Mouse (Mus musculus) kidney, adult 2 months (tissue): ENCODE data around the gene Styk1. TPM values are rescaled to one million over a fixed set of nuclear protein-coding genes. Genes with fewer than 3 reads are reported as not detected.
A peak's percentile ranks its signal among the peaks of the same experiment; 100 is the strongest.
"Not testable (repeated sequence)": the region's sequence is repeated elsewhere in the genome, so short reads cannot be mapped to it uniquely, and the experiment has no call there.

Experiments
- DNase-seq: peaks from one replicate; pipeline ENCODE4 v3.0.0; 2021
- H3K27ac ChIP-seq: fragments of 200-500 bp; 2 replicates; pipeline ENCODE4 v1.5.1; 2012; ENCODE audit warnings: low read depth, low read length, control low read depth, inconsistent platforms; ENCODE audit not compliant: insufficient read depth
- H3K27me3 ChIP-seq: fragments of 200-500 bp; replicated peaks from 2 replicates; pipeline ENCODE4 v1.6.1; 2012; ENCODE audit warnings: mild to moderate bottlenecking, moderate library complexity, low read length, inconsistent platforms; ENCODE audit not compliant: control insufficient read depth, insufficient read depth
- H3K36me3 ChIP-seq: fragments of 200-500 bp; 2 replicates; pipeline ENCODE4 v1.6.1; 2012; ENCODE audit warnings: mild to moderate bottlenecking, moderate library complexity, low read length, inconsistent platforms; ENCODE audit not compliant: control insufficient read depth, insufficient read depth
- H3K4me1 ChIP-seq: fragments of 200-500 bp; 2 replicates; pipeline ENCODE4 v1.6.1; 2011; ENCODE audit warnings: low read length; ENCODE audit not compliant: control insufficient read depth, insufficient read depth
- H3K4me3 ChIP-seq: fragments of 200-500 bp; 2 replicates; pipeline ENCODE4 v1.5.1; 2011; ENCODE audit warnings: mild to moderate bottlenecking, low read depth, low read length, control low read depth; ENCODE audit not compliant: insufficient read depth
- CTCF ChIP-seq: fragments of 200-500 bp; conservative IDR thresholded peaks from 2 replicates; pipeline ENCODE4 v1.5.1; 2011; ENCODE audit warnings: low read depth, mild to moderate bottlenecking, control low read depth, low read length, moderate library complexity, mixed read lengths; ENCODE audit not compliant: insufficient read depth, insufficient read length
- POLR2A ChIP-seq: fragments of 200-500 bp; IDR thresholded peaks from one replicate; pipeline ENCODE4 v1.6.1; 2011; ENCODE audit warnings: low read depth, low read length, control low read depth
- WGBS: fragments of 180-500 bp; shearing (Covaris S2); methylation state at CpG from one replicate; pipeline ENCODE4 v1.1.7; 2018; 5-methylcytosine and 5-hydroxymethylcytosine counted together
- polyA plus RNA-seq: library from polyadenylated mRNA; depleted of rRNA; stranded (reverse); fragments of >200 nt; gene quantifications from 2 replicates; pipeline ENCODE4 v1.2.3, GENCODE M21; 2012

The Styk1 gene
- polyA plus RNA-seq, 1 experiment = 2.1 TPM

DNA sequence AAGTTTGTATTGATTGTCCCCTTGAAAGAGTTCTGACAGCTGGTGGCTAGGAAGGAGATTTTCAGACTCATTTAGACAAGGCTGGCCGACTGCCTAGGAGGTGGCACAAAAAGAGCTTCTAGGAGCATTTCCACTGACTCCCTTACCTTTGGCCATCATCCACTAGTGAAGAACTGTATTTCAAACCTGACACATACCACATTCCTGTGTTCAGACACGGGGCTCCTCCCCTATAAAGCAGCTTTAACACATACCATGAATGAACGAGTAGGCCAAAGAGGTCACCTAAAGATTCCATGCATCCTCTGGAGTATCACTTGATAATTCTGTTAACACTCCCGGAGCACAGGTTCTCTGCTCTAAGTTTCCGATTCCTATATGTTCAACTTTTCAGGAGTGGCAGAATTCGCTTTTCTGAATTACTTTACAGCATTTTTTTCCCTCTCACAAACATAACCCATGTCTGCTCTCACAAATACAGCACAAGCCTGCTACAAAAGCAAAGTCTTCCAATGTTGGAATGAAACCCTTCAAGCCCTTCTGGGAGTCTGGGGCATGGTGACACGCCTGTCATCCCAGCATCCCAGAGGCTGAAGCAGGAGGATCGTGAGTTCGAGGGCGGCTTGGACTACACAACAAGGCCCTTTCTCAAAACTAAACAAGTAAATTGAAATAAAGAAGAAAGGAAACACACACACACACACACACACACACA is 61.0 kb downstream of the Styk1 start:
- no peaks in the 10 kb centered on the region for H3K27me3 ChIP-seq
- no peaks in the 10 kb centered on the region for H3K36me3 ChIP-seq
- WGBS = 10% methylated on average over 10 of the region's 10 CpGs
- peak; percentile 23 for DNase-seq
- TF ChIP-seq CTCF (no peak), POLR2A (no peak)
- peak overlapping the region; percentile 73 for H3K4me3 ChIP-seq
- peaks cover 5% of the 10 kb centered on the region; the same call in 1 of the 2 replicates for H3K4me1 ChIP-seq
- H3K27ac ChIP-seq = no peak overlapping the region

GRCm38 (mm10) chr6:131290430-131290829 is 63.0 kb downstream of the Styk1 start:
- H3K27ac ChIP-seq = no peak overlapping the region
- H3K27me3 ChIP-seq = no peaks in the 10 kb centered on the region
- H3K4me1 ChIP-seq = peaks cover 5% of the 10 kb centered on the region; the same call in 1 of the 2 replicates
- DNase-seq = peak; percentile 42
- WGBS = 11% methylated on average over 2 of the region's 2 CpGs
- H3K36me3 ChIP-seq = no peaks in the 10 kb centered on the region
- H3K4me3 ChIP-seq = no peak overlapping the region
- peak; percentile 64 for TF ChIP-seq CTCF
- TF ChIP-seq POLR2A = no peak

DNA sequence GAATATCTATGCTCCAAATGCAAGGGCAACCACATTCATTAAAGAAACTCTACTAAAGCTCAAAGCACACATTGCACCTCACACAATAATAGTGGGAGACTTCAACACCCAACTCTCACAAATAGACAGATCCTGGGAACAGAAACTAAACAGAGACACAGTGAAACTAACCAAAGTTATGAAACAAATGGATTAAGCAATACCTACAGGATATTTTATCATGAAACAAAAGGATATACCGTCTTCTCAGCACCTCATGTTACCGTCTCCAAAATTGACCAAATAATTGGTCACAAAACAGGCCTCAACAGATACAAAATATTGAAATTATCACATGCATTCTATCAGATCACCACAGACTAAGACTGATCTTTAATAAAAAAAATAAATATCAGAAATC is 75.2 kb downstream of the Styk1 start:
- not testable (repeated sequence) for DNase-seq, H3K4me3 ChIP-seq, H3K27ac ChIP-seq, H3K36me3 ChIP-seq, H3K4me1 ChIP-seq, H3K27me3 ChIP-seq
- 96% methylated on average over 2 of the region's 2 CpGs for WGBS

DNA sequence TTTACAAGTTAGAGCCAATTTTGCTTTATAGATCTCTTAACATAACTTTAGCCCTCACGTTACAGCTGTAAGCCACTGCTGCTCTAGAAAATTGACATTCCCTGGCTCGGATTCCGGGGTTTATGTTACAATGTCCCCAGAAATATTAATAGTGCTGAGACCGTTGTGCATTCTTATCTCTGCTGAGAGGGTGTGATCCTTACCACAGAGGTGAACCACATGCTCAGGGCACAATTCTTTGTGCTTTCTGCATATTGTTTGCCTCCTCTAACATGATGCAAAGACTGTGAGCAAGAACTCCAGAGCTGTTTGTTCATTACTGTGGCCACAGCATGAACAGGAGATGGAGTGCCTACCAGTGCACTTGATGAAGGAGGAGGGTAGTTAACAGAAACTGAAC is 76.7 kb downstream of the Styk1 start:
- Histone ChIP-seq H3K4me1 (no peaks in the 10 kb centered on the region), H3K27ac (no peak overlapping the region), H3K4me3 (no peak overlapping the region), H3K36me3 (no peaks in the 10 kb centered on the region), H3K27me3 (no peaks in the 10 kb centered on the region)
- TF ChIP-seq POLR2A (no peak), CTCF (no peak)
- 82% methylated on average over 4 of the region's 4 CpGs for WGBS
- no peak for DNase-seq

DNA sequence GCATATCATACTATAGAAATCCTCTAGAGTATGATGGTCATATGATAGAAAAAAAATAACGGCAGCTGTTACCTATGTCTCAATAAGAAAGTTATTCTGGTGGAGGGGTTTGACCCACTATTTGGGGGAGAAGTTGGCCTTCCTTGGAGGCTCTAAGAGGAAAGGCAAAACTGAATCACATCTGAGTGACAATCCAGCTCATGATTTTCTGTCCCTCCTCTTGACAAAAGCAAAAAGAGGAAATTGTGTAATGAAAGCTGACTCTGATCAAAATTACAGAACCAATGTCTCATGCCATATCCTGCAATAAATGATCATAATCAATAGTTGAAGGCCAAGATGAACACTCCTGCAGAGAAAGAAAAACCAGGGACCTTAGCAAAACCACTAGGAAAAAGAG is 81.1 kb downstream of the Styk1 start:
- Histone ChIP-seq H3K27ac (no peak overlapping the region), H3K27me3 (no peaks in the 10 kb centered on the region), H3K4me1 (no peaks in the 10 kb centered on the region), H3K4me3 (no peak overlapping the region), H3K36me3 (no peaks in the 10 kb centered on the region)
- TF ChIP-seq POLR2A (no peak), CTCF (no peak)
- no peak for DNase-seq
- WGBS = 95% methylated on average over 1 of the region's 1 CpGs

- Histone ChIP-seq H3K36me3 (no peaks in the 10 kb centered on the region), H3K4me3 (no peak overlapping the region), H3K27ac (no peak overlapping the region), H3K27me3 (0 out of 2 replicates have a peak, but pooled peaks cover 1% of the 10 kb centered on the region), H3K4me1 (no peaks in the 10 kb centered on the region)
- no peak for DNase-seq
- TF ChIP-seq CTCF = no peak
- TF ChIP-seq POLR2A = no peak
- WGBS = 62% methylated on average over 1 of the region's 1 CpGs
Measured at GRCm38 (mm10) chr6:131270312-131270711, 83.1 kb downstream of the Styk1 start.

- Histone ChIP-seq H3K27me3 (peaks cover 1% of the 10 kb centered on the region; the same call in 1 of the 2 replicates), H3K4me3 (no peak overlapping the region), H3K36me3 (no peaks in the 10 kb centered on the region), H3K27ac (no peak overlapping the region), H3K4me1 (no peaks in the 10 kb centered on the region)
- DNase-seq = no peak
- TF ChIP-seq CTCF (no peak), POLR2A (no peak)
- WGBS = 86% methylated on average over 2 of the region's 2 CpGs
Measured at GRCm38 (mm10) chr6:131269599-131269998, 83.8 kb downstream of the Styk1 start.

- Histone ChIP-seq H3K4me1 (no peaks in the 10 kb centered on the region), H3K27me3 (peaks cover 1% of the 10 kb centered on the region; the same call in 1 of the 2 replicates), H3K27ac (no peak overlapping the region), H3K4me3 (no peak overlapping the region), H3K36me3 (no peaks in the 10 kb centered on the region)
- no peak for DNase-seq
- no peak for TF ChIP-seq CTCF
- TF ChIP-seq POLR2A = no peak
- 80% methylated on average over 5 of the region's 5 CpGs for WGBS
Measured at GRCm38 (mm10) chr6:131264175-131264574, 89.2 kb downstream of the Styk1 start.
